Mouse (Mus musculus) C2C12 (cell line): Measurements from ENCODE around the gene Grb14.

Experiments
- CEBPB ChIP-seq: IDR thresholded peaks from one replicate; pipeline ENCODE4 v1.6.1; 2011; ENCODE audit warnings: low read depth, mild to moderate bottlenecking, control low read depth, moderate library complexity
- CTCF ChIP-seq: IDR thresholded peaks from one replicate; pipeline ENCODE4 v1.5.1; 2011; ENCODE audit not compliant: control insufficient read depth, insufficient read depth, insufficient read length
- FOSL1 ChIP-seq: IDR thresholded peaks from one replicate; pipeline ENCODE4 v1.8.0; 2011; ENCODE audit warnings: mild to moderate bottlenecking, low read length; ENCODE audit not compliant: poor library complexity, insufficient read depth, severe bottlenecking
- MAX ChIP-seq: IDR thresholded peaks from one replicate; pipeline ENCODE4 v1.6.1; 2011; ENCODE audit warnings: mild to moderate bottlenecking, control low read depth
- MYOD1 ChIP-seq: IDR thresholded peaks from one replicate; pipeline ENCODE4 v1.6.1; 2011; ENCODE audit warnings: low read depth; ENCODE audit not compliant: control insufficient read depth, insufficient read length
- USF1 ChIP-seq: IDR thresholded peaks from one replicate; pipeline ENCODE4 v1.6.1; 2011; ENCODE audit warnings: low read depth, mild to moderate bottlenecking, control low read depth, moderate library complexity

DNA sequence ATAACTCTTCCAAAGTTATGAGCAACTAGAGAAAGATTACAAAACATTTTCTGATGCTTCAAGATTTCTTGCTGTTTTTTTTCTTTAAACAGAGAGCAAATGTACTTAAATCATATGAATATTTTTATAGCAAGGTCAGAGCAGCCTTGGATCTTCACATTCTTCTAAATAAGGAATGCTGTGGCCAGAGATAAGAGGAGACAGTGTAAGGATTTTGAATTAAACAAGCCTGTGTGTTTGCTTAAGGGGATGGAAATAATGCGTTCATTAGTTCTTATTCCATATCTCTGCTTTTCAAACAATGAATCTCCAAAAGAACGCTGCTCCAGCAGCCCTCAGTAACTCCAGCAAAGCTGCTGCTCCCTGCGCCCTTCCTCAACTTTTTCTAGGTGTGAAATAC, 63.4 kb downstream of the Grb14 start:
- TF ChIP-seq MYOD1 (no peak), USF1 (no peak), CTCF (no peak), MAX (no peak), FOSL1 (no peak), CEBPB (no peak)
